Mouse (Mus musculus): ENCODE data around the gene Fscn3.

- no peak for TF ChIP-seq UBTF (IDR thresholded peaks at IDR 0.05; ENCODE audit: low read depth, low read length)
- no peak for TF ChIP-seq CTCF (conservative IDR thresholded peaks at IDR 0.05 in 1 of 2, IDR thresholded peaks at IDR 0.05 in 1 of 2; ENCODE audit: low read depth in 2 of 2, low read length in 2 of 2)
- no peak for TF ChIP-seq SIN3A (IDR thresholded peaks at IDR 0.05; ENCODE audit: low read length)
- no peak for TF ChIP-seq ZKSCAN1 (IDR thresholded peaks at IDR 0.05; ENCODE audit: borderline replicate concordance, low read depth, low read length)
- no peak for TF ChIP-seq POLR2A (IDR thresholded peaks at IDR 0.05; ENCODE audit: low read depth, low read length)
- TF ChIP-seq HCFC1 (IDR thresholded peaks at IDR 0.05; ENCODE audit: low read depth, low read length): no peak
Measured at GRCm38 (mm10) chr6:28450481-28450880, 22.9 kb downstream of the Fscn3 start.

All from CH12.LX (cell line).